9 mouse cellular contexts compared by ENCODE assay signal in genomic region chr11:49961098-49961740, GRCm38 (mm10). TPM values are rescaled to one million over a fixed set of nuclear protein-coding genes. Genes with fewer than 3 reads are reported as not detected.
DNase-seq lines count a peak whose midpoint lies in the region; ATAC-seq and TF ChIP-seq lines count a peak whose summit lies in the region.
"Had no signal": no experiment of that assay in that cellular context is flagged by ENCODE, and none has a peak within 500 bp of the region (broad histone marks: within the 10 kb centered on the region; RNA-seq: fewer than 3 reads in every experiment).

No protein-coding gene starts in this region.

- H3K36me3 ChIP-seq in kidney, embryonic 15.5 days, result no peaks in the 10 kb centered on the region
- H3K36me3 ChIP-seq in hindbrain, embryonic 14.5 days (replicated peaks; ENCODE audit: control insufficient read depth, insufficient read depth), result no peaks in the 10 kb centered on the region
- no peaks in the 10 kb centered on the region for H3K36me3 ChIP-seq in limb, embryonic 10.5 days
- 0 out of 2 replicates have a peak, but pooled peaks cover 8% of the 10 kb centered on the region for H3K36me3 ChIP-seq in midbrain, postnatal 0 days (ENCODE audit: insufficient read depth, low read length)
- H3K36me3 ChIP-seq in stomach, embryonic 15.5 days, result no peaks in the 10 kb centered on the region
- H3K36me3 ChIP-seq: embryonic facial prominence, embryonic 15.5 days had no signal

- H3K9me3 ChIP-seq in kidney, embryonic 15.5 days (replicated peaks), result no peaks in the 10 kb centered on the region
- no peaks in the 10 kb centered on the region for H3K9me3 ChIP-seq in hindbrain, embryonic 14.5 days (ENCODE audit: control insufficient read depth, low read length)
- H3K9me3 ChIP-seq in limb, embryonic 10.5 days (replicated peaks), result no peaks in the 10 kb centered on the region
- H3K9me3 ChIP-seq in midbrain, postnatal 0 days (ENCODE audit: low read length), result no peaks in the 10 kb centered on the region
- H3K9me3 ChIP-seq in stomach, embryonic 15.5 days, result no peaks in the 10 kb centered on the region
- H3K9me3 ChIP-seq: embryonic facial prominence, embryonic 15.5 days had no signal

- H3K27me3 ChIP-seq in kidney, embryonic 15.5 days, result peaks cover 5% of the 10 kb centered on the region
- no peaks in the 10 kb centered on the region for H3K27me3 ChIP-seq in hindbrain, embryonic 14.5 days (ENCODE audit: control insufficient read depth, insufficient read depth, low read length)
- peaks cover 22% of the 10 kb centered on the region; the same call in 1 of the 2 replicates for H3K27me3 ChIP-seq in limb, embryonic 10.5 days (ENCODE audit: low read depth, poor library complexity, severe bottlenecking)
- H3K27me3 ChIP-seq in midbrain, postnatal 0 days (ENCODE audit: insufficient read depth, low read length), result no peaks in the 10 kb centered on the region
- no peaks in the 10 kb centered on the region for H3K27me3 ChIP-seq in stomach, embryonic 15.5 days (replicated peaks)

- no peak overlapping the region for H3K4me3 ChIP-seq in kidney, embryonic 15.5 days (replicated peaks)
- no peak overlapping the region for H3K4me3 ChIP-seq in hindbrain, embryonic 14.5 days (replicated peaks; ENCODE audit: low read length)
- H3K4me3 ChIP-seq in limb, embryonic 10.5 days, result no peak overlapping the region
- no peak overlapping the region for H3K4me3 ChIP-seq in midbrain, postnatal 0 days (ENCODE audit: low read depth, low read length)
- H3K4me3 ChIP-seq in stomach, embryonic 15.5 days (replicated peaks), result no peak overlapping the region
- H3K4me3 ChIP-seq: embryonic facial prominence, embryonic 15.5 days had no signal

- DNase-seq in kidney, adult 18-20 months, result peak; percentile 68
- DNase-seq in adrenal gland, postnatal 25 days, result peak; percentile 57
- DNase-seq in hindbrain, embryonic 14.5 days (ENCODE audit: low spot score), result peak; percentile 95
- peak; percentile 89 for DNase-seq in limb, embryonic 10.5 days (ENCODE audit: low spot score)
- DNase-seq in midbrain, postnatal 0 days (ENCODE audit: low spot score), result peak; percentile 87

- H3K9ac ChIP-seq in kidney, embryonic 15.5 days, result no peak overlapping the region
- H3K9ac ChIP-seq in hindbrain, embryonic 14.5 days, result no peak overlapping the region
- H3K9ac ChIP-seq in midbrain, postnatal 0 days (replicated peaks; ENCODE audit: low read length, poor library complexity, severe bottlenecking), result no peak overlapping the region
- no peak overlapping the region for H3K9ac ChIP-seq in stomach, embryonic 15.5 days
- H3K9ac ChIP-seq: embryonic facial prominence, embryonic 15.5 days had no signal

- no peak for ATAC-seq in kidney, embryonic 15.5 days (replicated peaks; ENCODE audit: low FRiP score)
- peak; percentile 72 for ATAC-seq in erythroblast, adult 5-6 weeks (replicated peaks; ENCODE audit: low FRiP score, poor library complexity, severe bottlenecking)
- peak; percentile 79 for ATAC-seq in hindbrain, embryonic 14.5 days (ENCODE audit: low FRiP score)
- peak; percentile 64 for ATAC-seq in midbrain, postnatal 0 days (ENCODE audit: low FRiP score)
- peak; percentile 43; the same call in 1 of the 2 replicates for ATAC-seq in stomach, embryonic 15.5 days (ENCODE audit: insufficient read depth, low FRiP score, low read depth)

- no peaks in the 10 kb centered on the region for H3K4me1 ChIP-seq in kidney, embryonic 15.5 days
- H3K4me1 ChIP-seq in hindbrain, embryonic 14.5 days (replicated peaks; ENCODE audit: control insufficient read depth, insufficient read depth, low read length), result no peaks in the 10 kb centered on the region
- H3K4me1 ChIP-seq in limb, embryonic 10.5 days, result no peaks in the 10 kb centered on the region
- H3K4me1 ChIP-seq in midbrain, postnatal 0 days (ENCODE audit: insufficient read depth, low read length), result no peaks in the 10 kb centered on the region
- H3K4me1 ChIP-seq in stomach, embryonic 15.5 days, result no peaks in the 10 kb centered on the region
- H3K4me1 ChIP-seq: embryonic facial prominence, embryonic 15.5 days had no signal

- TF ChIP-seq CTCF in midbrain, postnatal 0 days (IDR thresholded peaks at IDR 0.05), result peak; percentile 96

- 39% methylated on average over 10 of the region's 10 CpGs for WGBS in kidney, embryonic 15.5 days
- WGBS in hindbrain, embryonic 14.5 days, result 33% methylated on average over 10 of the region's 10 CpGs
- WGBS in limb, embryonic 10.5 days, result 38% methylated on average over 10 of the region's 10 CpGs
- 36% methylated on average over 10 of the region's 10 CpGs for WGBS in midbrain, postnatal 0 days
- WGBS in stomach, embryonic 15.5 days, result 34% methylated on average over 10 of the region's 10 CpGs

- no peak overlapping the region for H3K4me2 ChIP-seq in kidney, embryonic 15.5 days
- no peak overlapping the region for H3K4me2 ChIP-seq in hindbrain, embryonic 14.5 days (replicated peaks)
- H3K4me2 ChIP-seq in midbrain, postnatal 0 days (ENCODE audit: low read depth, low read length, poor library complexity, severe bottlenecking), result no peak overlapping the region
- H3K4me2 ChIP-seq in stomach, embryonic 15.5 days, result no peak overlapping the region
- H3K4me2 ChIP-seq: embryonic facial prominence, embryonic 15.5 days had no signal

- no peak overlapping the region for H3K27ac ChIP-seq in kidney, embryonic 15.5 days
- H3K27ac ChIP-seq in hindbrain, embryonic 14.5 days, result no peak overlapping the region
- H3K27ac ChIP-seq in limb, embryonic 10.5 days, result no peak overlapping the region
- H3K27ac ChIP-seq in midbrain, postnatal 0 days (ENCODE audit: low read depth, low read length), result no peak overlapping the region
- no peak overlapping the region for H3K27ac ChIP-seq in stomach, embryonic 15.5 days
- H3K27ac ChIP-seq: embryonic facial prominence, embryonic 15.5 days had no signal

RNA-seq across cellular contexts. Expression of gene Rasgef1c, which starts 59.6 kb away (rescaled TPM):
- polyA plus RNA-seq in kidney, embryonic 15.5 days (2015; fragmentation: Nextera tagmentation; extraction: Ambion mirVana), result 0.18 TPM in 1 of 2 replicates, not detected in the other
- total RNA-seq in adrenal gland, postnatal 25 days (2021), result 0.49 TPM in 1 of 2 replicates, not detected in the other
- 1.0 TPM in 1 of 2 replicates, not detected in the other for total RNA-seq in erythroblast, adult 5-6 weeks (2015; ENCODE audit: low replicate concordance)
- 0.94 TPM in 1 of 2 replicates, not detected in the other for total RNA-seq in erythroblast, adult 5-6 weeks (2017; ENCODE audit: low replicate concordance)
- 31.7 and 35.3 TPM in 2 replicates for polyA plus RNA-seq in hindbrain, embryonic 14.5 days (2014; fragmentation: Nextera tagmentation; extraction: Ambion mirVana)
- 0.15 TPM in 1 of 2 replicates, not detected in the other for polyA plus RNA-seq in limb, embryonic 10.5 days (2016; fragmentation: Nextera tagmentation; extraction: Ambion mirVana)
- total RNA-seq in midbrain, postnatal 0 days (2014; rRNA removed), result 44.8 and 45.7 TPM in 2 replicates
- 42.6 and 43.3 TPM in 2 replicates for polyA plus RNA-seq in midbrain, postnatal 0 days (2015; fragmentation: Nextera tagmentation; extraction: Ambion mirVana)
- 0.49 and 0.84 TPM in 2 replicates for polyA plus RNA-seq in stomach, embryonic 15.5 days (2015; fragmentation: Nextera tagmentation; extraction: Ambion mirVana)

Comparison
In these comparisons a context has a peak if more than half of its experiments do, and no peak if none do; other contexts are left out.
1. RNA of gene Rasgef1c, which starts 59.6 kb away (polyA plus RNA-seq): 42.6 to 43.3 TPM in midbrain, postnatal 0 days and 31.7 to 35.3 TPM in hindbrain, embryonic 14.5 days; 0.49 to 0.84 TPM in stomach, embryonic 15.5 days, 0.18 TPM in kidney, embryonic 15.5 days and 0.15 TPM in limb, embryonic 10.5 days; every median in the first group is over 10 times any median in the second.
2. Peak in every context shown above with its lines, with median percentiles within 50 percentile points of each other: DNase-seq.